ENCODE assay signal across 8 mouse cellular contexts in genomic region chr15:25909783-25910494, GRCm38 (mm10).
A peak's percentile ranks its signal among the peaks of the same experiment; 100 is the strongest.
DNase-seq lines count a peak whose midpoint lies in the region; ATAC-seq and TF ChIP-seq lines count a peak whose summit lies in the region.
"Had no signal": no experiment of that assay in that cellular context is flagged by ENCODE, and none has a peak within 500 bp of the region (broad histone marks: within the 10 kb centered on the region; RNA-seq: fewer than 3 reads in every experiment).

No protein-coding gene starts in this region.

- peaks cover 14% of the 10 kb centered on the region for H3K4me1 ChIP-seq in thymus, adult 2 months (replicated peaks; ENCODE audit: control insufficient read depth, insufficient read depth, low read length)
- H3K4me1 ChIP-seq in liver, postnatal 0 days (ENCODE audit: insufficient read depth): peaks cover 21% of the 10 kb centered on the region

- TF ChIP-seq CTCF in thymus, adult 2 months (IDR thresholded peaks at IDR 0.05; ENCODE audit: borderline replicate concordance, control insufficient read depth, extremely low read depth, insufficient read depth, low read length, poor library complexity): no peak
- no peak for TF ChIP-seq CTCF in liver, postnatal 0 days (IDR thresholded peaks at IDR 0.05; ENCODE audit: low read depth)
- no peak for TF ChIP-seq CTCF in left cerebral cortex, adult 2 months (IDR thresholded peaks at IDR 0.05)

- H3K9ac ChIP-seq in liver, postnatal 0 days (replicated peaks): no peak overlapping the region

- intact Hi-C loops in left cerebral cortex, adult 2 months (cut with DNase I): no loop called here

- peak; percentile 30 for ATAC-seq in liver, postnatal 0 days

- peak; percentile 77 for TF ChIP-seq EP300 in liver, postnatal 0 days (IDR thresholded peaks at IDR 0.05; ENCODE audit: low read depth)

- 26% methylated on average over 11 of the region's 11 CpGs for WGBS in thymus, adult 2 months
- 37% methylated on average over 11 of the region's 11 CpGs for WGBS in liver, postnatal 0 days (ENCODE audit: insufficient replicate concordance)

- no peaks in the 10 kb centered on the region for H3K27me3 ChIP-seq in thymus, adult 2 months (ENCODE audit: control insufficient read depth, insufficient read depth, low read length)
- no peaks in the 10 kb centered on the region for H3K27me3 ChIP-seq in liver, postnatal 0 days (ENCODE audit: insufficient read depth, low read length)

- H3K9me3 ChIP-seq in liver, postnatal 0 days (ENCODE audit: low read length): no peaks in the 10 kb centered on the region

- DNase-seq in thymus, adult 2 months: no peak
- no peak for DNase-seq in thymus, postnatal 4 days
- DNase-seq in c-Kit-positive CD71-positive TER-119-negative erythroid progenitor cells, embryonic 14.5 days (ENCODE audit: low read depth): peak; percentile 25
- no peak for DNase-seq in liver, postnatal 0 days
- DNase-seq in left cerebral cortex, adult 2 months (ENCODE audit: extremely low spot score in 1 of 2, low spot score in 2 of 2): no peak
- no peak for DNase-seq in cerebellum, adult 11-12 months
- DNase-seq in adrenal gland, postnatal 4 days (ENCODE audit: low spot score in 2 of 2): no peak
- DNase-seq: kidney, adult 9 months had no signal

- TF ChIP-seq POLR2A in thymus, adult 2 months (IDR thresholded peaks at IDR 0.05; ENCODE audit: control insufficient read depth, extremely low read depth, insufficient read depth, low read length, poor library complexity): no peak

- no peaks in the 10 kb centered on the region for H3K36me3 ChIP-seq in thymus, adult 2 months (ENCODE audit: control insufficient read depth, insufficient read depth, low read length)
- H3K36me3 ChIP-seq in liver, postnatal 0 days (replicated peaks; ENCODE audit: insufficient read depth, low read length): no peaks in the 10 kb centered on the region

- H3K4me3 ChIP-seq in thymus, adult 2 months (ENCODE audit: control insufficient read depth, insufficient read depth, low read length): no peak overlapping the region
- no peak overlapping the region for H3K4me3 ChIP-seq in liver, postnatal 0 days (ENCODE audit: low read depth, low read length)
- H3K4me3 ChIP-seq in left cerebral cortex, adult 2 months: no peak overlapping the region

- H3K27ac ChIP-seq in thymus, adult 2 months (ENCODE audit: control insufficient read depth, insufficient read depth, low read length): peak overlapping the region; percentile 68
- H3K27ac ChIP-seq in liver, postnatal 0 days (ENCODE audit: low read depth): peak overlapping the region; percentile 71
- H3K27ac ChIP-seq in left cerebral cortex, adult 2 months: no peak overlapping the region

- peak overlapping the region; percentile 34; the same call in 1 of the 2 replicates for H3K4me2 ChIP-seq in liver, postnatal 0 days (ENCODE audit: low read depth, low read length)
